ENCODE assay signal across 9 mouse cellular contexts in the genomic region with DNA sequence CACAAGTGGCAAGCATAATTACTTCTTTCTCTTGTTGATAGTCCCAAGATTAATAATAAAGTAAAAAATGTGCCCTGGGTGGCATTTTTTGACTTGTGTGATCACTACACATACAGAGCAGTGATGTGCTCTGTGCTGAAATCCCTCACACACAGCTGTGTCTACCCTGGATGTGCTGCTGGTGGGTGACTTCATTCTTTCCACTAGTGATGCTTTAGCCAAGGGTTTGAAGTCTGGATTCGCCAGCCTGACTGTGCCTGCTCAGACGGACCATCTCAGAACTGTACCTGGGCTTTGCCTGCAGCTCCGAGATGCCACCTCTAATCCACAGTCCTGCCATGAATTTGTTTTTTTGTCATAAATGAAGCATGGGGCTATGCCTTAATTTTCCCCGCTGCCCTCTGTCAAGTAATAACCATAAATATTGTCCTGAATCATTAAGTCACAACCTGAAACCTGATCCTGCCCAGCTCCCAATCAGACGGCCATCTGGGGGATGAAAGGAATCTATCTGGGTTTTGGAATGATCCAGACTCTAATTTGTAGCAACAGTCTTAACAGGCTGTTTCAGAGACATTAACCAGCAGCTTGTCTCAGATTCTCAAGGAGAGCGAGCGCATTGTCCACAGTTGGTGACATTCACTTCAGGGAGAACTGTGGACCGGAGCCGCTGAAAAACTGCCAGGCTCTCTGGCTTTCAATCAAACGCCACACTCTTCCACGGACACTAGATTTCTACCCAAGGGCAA.
DNase-seq lines count a peak whose midpoint lies in the region; ATAC-seq and TF ChIP-seq lines count a peak whose summit lies in the region.
"Had no signal": no experiment of that assay in that cellular context is flagged by ENCODE, and none has a peak within 500 bp of the region (broad histone marks: within the 10 kb centered on the region; RNA-seq: fewer than 3 reads in every experiment).

No protein-coding gene starts in this region.

- no peaks in the 10 kb centered on the region for H3K36me3 ChIP-seq in forebrain, embryonic 14.5 days (ENCODE audit: control insufficient read depth, insufficient read depth, low read length)
- no peaks in the 10 kb centered on the region for H3K36me3 ChIP-seq in forebrain, embryonic 16.5 days (ENCODE audit: control insufficient read depth, insufficient read depth)
- H3K36me3 ChIP-seq in intestine, embryonic 16.5 days (ENCODE audit: control insufficient read depth, insufficient read depth, low read length) = no peaks in the 10 kb centered on the region
- no peaks in the 10 kb centered on the region for H3K36me3 ChIP-seq in stomach, embryonic 14.5 days (ENCODE audit: control insufficient read depth, insufficient read depth, low read length)

- no peak overlapping the region for H3K4me2 ChIP-seq in forebrain, embryonic 14.5 days (ENCODE audit: low read length)
- no peak overlapping the region for H3K4me2 ChIP-seq in forebrain, embryonic 16.5 days (ENCODE audit: low read length)
- no peak overlapping the region for H3K4me2 ChIP-seq in intestine, embryonic 16.5 days (ENCODE audit: low read depth, low read length)
- H3K4me2 ChIP-seq in stomach, embryonic 14.5 days (replicated peaks; ENCODE audit: low read depth, low read length) = 0 out of 2 replicates have a peak overlapping the region, but pooled peaks have one; percentile 22

- peaks cover 14% of the 10 kb centered on the region for H3K4me1 ChIP-seq in forebrain, embryonic 14.5 days (ENCODE audit: control insufficient read depth, insufficient read depth, low read length)
- H3K4me1 ChIP-seq in forebrain, embryonic 16.5 days (replicated peaks; ENCODE audit: control insufficient read depth, insufficient read depth, low read length) = peaks cover 8% of the 10 kb centered on the region
- peaks cover 24% of the 10 kb centered on the region for H3K4me1 ChIP-seq in intestine, embryonic 16.5 days (ENCODE audit: control insufficient read depth, insufficient read depth, low read length)
- peaks cover 54% of the 10 kb centered on the region for H3K4me1 ChIP-seq in stomach, embryonic 14.5 days (ENCODE audit: control insufficient read depth, insufficient read depth, low read length)

- no peak overlapping the region for H3K4me3 ChIP-seq in forebrain, embryonic 14.5 days (ENCODE audit: low read depth, low read length)
- H3K4me3 ChIP-seq in forebrain, embryonic 16.5 days (replicated peaks; ENCODE audit: low read length) = no peak overlapping the region
- H3K4me3 ChIP-seq in layer of hippocampus, adult 2 months = no peak overlapping the region
- H3K4me3 ChIP-seq in intestine, embryonic 16.5 days (ENCODE audit: low read length) = no peak overlapping the region
- H3K4me3 ChIP-seq in stomach, embryonic 14.5 days (ENCODE audit: low read depth, low read length) = no peak overlapping the region
- H3K4me3 ChIP-seq in left cerebral cortex, adult 2 months = no peak overlapping the region

- WGBS in forebrain, embryonic 14.5 days = 41% methylated on average over 11 of the region's 11 CpGs
- 36% methylated on average over 11 of the region's 11 CpGs for WGBS in forebrain, embryonic 16.5 days
- 33% methylated on average over 11 of the region's 11 CpGs for WGBS in intestine, embryonic 16.5 days
- 19% methylated on average over 11 of the region's 11 CpGs for WGBS in stomach, embryonic 14.5 days

- DNase-seq in forebrain, embryonic 14.5 days (ENCODE audit: low spot score) = peak; percentile 45
- no peak for DNase-seq in layer of hippocampus, adult 2 months (ENCODE audit: low spot score in 2 of 2)
- no peak for DNase-seq in layer of hippocampus, adult 9-11 months
- no peak for DNase-seq in left cerebral cortex, adult 18-20 months (ENCODE audit: low spot score in 2 of 2)
- DNase-seq in left cerebral cortex, adult 2 months (ENCODE audit: extremely low spot score in 1 of 2, low spot score in 2 of 2) = no peak
- DNase-seq: kidney, postnatal 36 days had no signal

- no peak for TF ChIP-seq CTCF in layer of hippocampus, adult 2 months (conservative IDR thresholded peaks at IDR 0.05)
- TF ChIP-seq CTCF in left cerebral cortex, adult 2 months (IDR thresholded peaks at IDR 0.05) = no peak

- no peak overlapping the region for H3K27ac ChIP-seq in forebrain, embryonic 14.5 days (ENCODE audit: low read depth, low read length)
- no peak overlapping the region for H3K27ac ChIP-seq in forebrain, embryonic 16.5 days (ENCODE audit: low read length)
- peak overlapping the region; percentile 23; the same call in 1 of the 2 replicates for H3K27ac ChIP-seq in layer of hippocampus, adult 2 months
- H3K27ac ChIP-seq in intestine, embryonic 16.5 days (ENCODE audit: low read length) = peak overlapping the region; percentile 83
- H3K27ac ChIP-seq in stomach, embryonic 14.5 days (ENCODE audit: low read length) = peak overlapping the region; percentile 94
- H3K27ac ChIP-seq in left cerebral cortex, adult 2 months = no peak overlapping the region

- no peak; the same call in 1 of the 2 replicates for ATAC-seq in forebrain, embryonic 14.5 days
- no peak for ATAC-seq in forebrain, embryonic 16.5 days
- peak; percentile 58; the same call in 1 of the 2 replicates for ATAC-seq in intestine, embryonic 16.5 days
- ATAC-seq in stomach, embryonic 14.5 days (ENCODE audit: insufficient number of reproducible peaks, insufficient read depth, low FRiP score, low read depth) = no peak

- H3K9me3 ChIP-seq in forebrain, embryonic 14.5 days (replicated peaks; ENCODE audit: control insufficient read depth, low read length) = no peaks in the 10 kb centered on the region
- no peaks in the 10 kb centered on the region for H3K9me3 ChIP-seq in forebrain, embryonic 16.5 days (ENCODE audit: control insufficient read depth, low read length)
- H3K9me3 ChIP-seq in intestine, embryonic 16.5 days (ENCODE audit: control insufficient read depth, low read length) = no peaks in the 10 kb centered on the region
- H3K9me3 ChIP-seq in stomach, embryonic 14.5 days (ENCODE audit: control insufficient read depth, low read depth, low read length) = no peaks in the 10 kb centered on the region

- intact Hi-C loops in left cerebral cortex, adult 2 months (cut with DNase I) = no loop called here

- H3K9ac ChIP-seq in forebrain, embryonic 14.5 days (ENCODE audit: low read length) = no peak overlapping the region
- H3K9ac ChIP-seq in forebrain, embryonic 16.5 days (replicated peaks; ENCODE audit: low read depth, low read length) = no peak overlapping the region
- peak overlapping the region; percentile 24; the same call in 1 of the 2 replicates for H3K9ac ChIP-seq in intestine, embryonic 16.5 days (ENCODE audit: low read depth, low read length)
- no peak overlapping the region; the same call in 1 of the 2 replicates for H3K9ac ChIP-seq in stomach, embryonic 14.5 days (replicated peaks; ENCODE audit: low read depth, low read length)

- H3K27me3 ChIP-seq in forebrain, embryonic 14.5 days (replicated peaks; ENCODE audit: control insufficient read depth, insufficient read depth, low read length) = no peaks in the 10 kb centered on the region
- H3K27me3 ChIP-seq in forebrain, embryonic 16.5 days (replicated peaks; ENCODE audit: control insufficient read depth, insufficient read depth, low read length) = no peaks in the 10 kb centered on the region
- no peaks in the 10 kb centered on the region for H3K27me3 ChIP-seq in intestine, embryonic 16.5 days (replicated peaks; ENCODE audit: control insufficient read depth, insufficient read depth, low read length)
- no peaks in the 10 kb centered on the region for H3K27me3 ChIP-seq in stomach, embryonic 14.5 days (ENCODE audit: control insufficient read depth, insufficient read depth, low read length)

Comparison
In these comparisons a context has a peak if more than half of its experiments do, and no peak if none do; other contexts are left out.
1. H3K27ac ChIP-seq: peak in layer of hippocampus, adult 2 months (single experiment), intestine, embryonic 16.5 days (single experiment) and stomach, embryonic 14.5 days (single experiment); none in forebrain, embryonic 14.5 days (single experiment), forebrain, embryonic 16.5 days (single experiment) and left cerebral cortex, adult 2 months (single experiment).